Mouse (Mus musculus): ENCODE results near the gene Hsp90ab1. TPM values are rescaled to one million over a fixed set of nuclear protein-coding genes. Genes with fewer than 3 reads are reported as not detected.
A peak's percentile ranks its signal among the peaks of the same experiment; 100 is the strongest.

Hsp90ab1 gene
- polyA plus RNA-seq, 1 experiment from 2014 or later = 750 TPM

DNA sequence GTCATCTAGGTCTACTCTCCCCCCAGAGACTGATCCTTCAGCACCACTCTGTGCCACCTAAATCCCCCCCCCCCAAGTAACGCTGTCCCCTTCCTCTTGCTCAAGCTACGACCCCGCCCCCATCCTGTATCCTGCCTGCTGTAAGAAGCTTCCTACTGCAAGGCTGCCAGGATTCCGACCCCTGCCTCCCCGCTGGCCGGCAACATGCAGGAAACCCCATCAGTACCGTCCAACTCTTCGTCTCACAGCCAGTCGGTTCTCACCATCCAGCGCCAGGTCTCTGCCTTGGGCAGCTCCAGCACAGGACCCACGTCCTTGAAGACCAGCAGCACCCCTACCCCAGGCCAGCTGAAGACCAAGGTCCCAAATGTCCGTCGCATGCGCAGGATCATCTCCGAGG is 40.2 kb downstream of the Hsp90ab1 start:
- Histone ChIP-seq H3K9me3 (ENCODE audit: control insufficient read depth, low read length) (no peaks in the 10 kb centered on the region), H3K9ac (ENCODE audit: low read length) (no peak overlapping the region), H3K4me1 (replicated peaks; ENCODE audit: control insufficient read depth, insufficient read depth) (no peaks in the 10 kb centered on the region), H3K36me3 (ENCODE audit: control insufficient read depth, insufficient read depth, low read length) (no peaks in the 10 kb centered on the region), H3K27me3 (ENCODE audit: control insufficient read depth, insufficient read depth, low read length) (peaks cover 2% of the 10 kb centered on the region; the same call in 1 of the 2 replicates), H3K27ac (replicated peaks) (no peak overlapping the region), H3K4me2 (replicated peaks; ENCODE audit: low read depth) (no peak overlapping the region), H3K4me3 (ENCODE audit: low read depth, low read length) (no peak overlapping the region)
- DNase-seq (ENCODE audit: low spot score) (no peak), ATAC-seq (ENCODE audit: low FRiP score, low TSS enrichment) (no peak)
- TF ChIP-seq EP300 (optimal IDR thresholded peaks at IDR 0.05) (no peak), CTCF (IDR thresholded peaks at IDR 0.05; ENCODE audit: low read depth) (no peak)
- WGBS = 53% methylated on average over 15 of the region's 15 CpGs

DNA sequence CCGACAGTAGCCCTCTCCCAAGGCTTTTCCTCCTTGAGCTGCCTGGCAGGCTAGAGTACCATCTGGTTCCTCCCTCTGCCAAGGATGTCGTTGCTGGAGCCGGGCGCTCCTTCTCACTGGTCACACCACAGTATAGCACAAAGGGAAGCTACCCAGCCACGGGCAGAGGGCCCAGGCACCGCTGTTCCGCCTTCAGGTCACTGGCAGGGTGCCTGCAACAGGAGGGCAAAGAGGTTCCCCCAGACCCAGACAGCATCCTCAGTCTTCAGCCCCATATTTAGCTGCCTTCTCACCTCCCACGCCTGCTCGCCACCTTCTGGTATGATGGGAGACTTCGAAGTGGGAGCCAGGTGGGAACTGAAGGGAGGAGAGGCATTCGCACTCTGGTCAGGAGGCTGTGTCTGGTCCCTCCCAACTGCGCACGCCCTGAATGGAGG is 42.7 kb downstream of the Hsp90ab1 start:
- Histone ChIP-seq H3K27me3 (ENCODE audit: control insufficient read depth, insufficient read depth, low read length) (no peaks in the 10 kb centered on the region), H3K27ac (replicated peaks) (no peak overlapping the region), H3K4me2 (replicated peaks; ENCODE audit: low read depth) (no peak overlapping the region), H3K9ac (ENCODE audit: low read length) (no peak overlapping the region), H3K4me1 (replicated peaks; ENCODE audit: control insufficient read depth, insufficient read depth) (no peaks in the 10 kb centered on the region), H3K9me3 (ENCODE audit: control insufficient read depth, low read length) (no peaks in the 10 kb centered on the region), H3K4me3 (ENCODE audit: low read depth, low read length) (no peak overlapping the region), H3K36me3 (ENCODE audit: control insufficient read depth, insufficient read depth, low read length) (no peaks in the 10 kb centered on the region)
- TF ChIP-seq EP300 (optimal IDR thresholded peaks at IDR 0.05) = no peak
- peak; percentile 29 for TF ChIP-seq CTCF (IDR thresholded peaks at IDR 0.05; ENCODE audit: low read depth)
- ATAC-seq (ENCODE audit: low FRiP score, low TSS enrichment) (no peak), DNase-seq (ENCODE audit: low spot score) (no peak)
- WGBS = 43% methylated on average over 13 of the region's 13 CpGs

DNA sequence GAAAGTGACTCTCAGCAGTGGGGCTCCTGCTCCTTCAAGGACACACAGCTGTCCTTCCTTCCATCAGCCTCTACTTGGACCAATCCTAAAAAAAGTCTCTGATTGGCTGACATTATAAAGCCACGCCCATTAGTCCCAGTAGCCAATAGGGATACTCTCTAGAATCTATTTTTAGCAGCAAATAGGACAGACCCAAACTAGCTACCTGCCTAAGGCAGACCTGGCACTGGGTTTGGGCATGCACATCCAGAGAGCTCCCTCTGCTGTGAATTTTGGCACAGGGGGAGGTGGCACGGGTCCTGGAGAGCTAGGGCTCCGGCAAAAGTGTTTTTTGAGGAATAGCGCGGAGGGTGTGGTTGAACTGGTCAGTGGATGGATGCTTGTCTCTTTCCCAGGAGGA is 46.5 kb downstream of the Hsp90ab1 start:
- Histone ChIP-seq H3K4me3 (ENCODE audit: low read depth, low read length) (no peak overlapping the region), H3K4me2 (replicated peaks; ENCODE audit: low read depth) (no peak overlapping the region), H3K27me3 (ENCODE audit: control insufficient read depth, insufficient read depth, low read length) (no peaks in the 10 kb centered on the region), H3K9me3 (ENCODE audit: control insufficient read depth, low read length) (no peaks in the 10 kb centered on the region), H3K36me3 (ENCODE audit: control insufficient read depth, insufficient read depth, low read length) (no peaks in the 10 kb centered on the region), H3K4me1 (replicated peaks; ENCODE audit: control insufficient read depth, insufficient read depth) (no peaks in the 10 kb centered on the region), H3K27ac (replicated peaks) (no peak overlapping the region), H3K9ac (ENCODE audit: low read length) (no peak overlapping the region)
- WGBS = 22% methylated on average over 5 of the region's 5 CpGs
- TF ChIP-seq EP300 (optimal IDR thresholded peaks at IDR 0.05) (no peak), CTCF (IDR thresholded peaks at IDR 0.05; ENCODE audit: low read depth) (no peak)
- no peak for ATAC-seq (ENCODE audit: low FRiP score, low TSS enrichment)
- DNase-seq (ENCODE audit: low spot score) = no peak

DNA sequence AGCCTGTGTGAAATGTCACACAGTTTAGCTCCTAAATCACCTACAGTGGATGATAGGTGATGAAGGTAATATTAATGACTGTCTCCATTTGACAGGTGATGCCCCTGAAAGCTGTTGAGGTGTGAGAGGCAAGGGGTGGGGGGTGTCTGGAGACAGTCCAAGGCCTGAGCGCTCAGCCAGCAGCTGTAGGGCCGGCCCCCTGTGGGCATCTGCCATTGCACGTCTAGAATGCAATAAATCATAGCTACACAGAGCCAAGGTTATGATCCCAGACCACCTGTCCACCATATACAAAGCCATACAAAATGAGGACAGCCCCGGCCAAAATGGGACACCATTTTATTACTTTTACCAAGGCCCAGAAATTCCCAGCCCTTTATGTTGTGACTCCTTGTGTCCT is 48.1 kb downstream of the Hsp90ab1 start:
- no peaks in the 10 kb centered on the region for H3K9me3 ChIP-seq (ENCODE audit: control insufficient read depth, low read length)
- no peak overlapping the region for H3K27ac ChIP-seq (replicated peaks)
- H3K4me1 ChIP-seq (replicated peaks; ENCODE audit: control insufficient read depth, insufficient read depth) = no peaks in the 10 kb centered on the region
- WGBS = 64% methylated on average over 4 of the region's 4 CpGs
- no peak overlapping the region for H3K4me2 ChIP-seq (replicated peaks; ENCODE audit: low read depth)
- no peaks in the 10 kb centered on the region for H3K36me3 ChIP-seq (ENCODE audit: control insufficient read depth, insufficient read depth, low read length)
- no peaks in the 10 kb centered on the region for H3K27me3 ChIP-seq (ENCODE audit: control insufficient read depth, insufficient read depth, low read length)
- DNase-seq (ENCODE audit: low spot score) = no peak
- ATAC-seq (ENCODE audit: low FRiP score, low TSS enrichment) = no peak
- no peak overlapping the region for H3K9ac ChIP-seq (ENCODE audit: low read length)
- TF ChIP-seq CTCF (IDR thresholded peaks at IDR 0.05; ENCODE audit: low read depth) (no peak), EP300 (optimal IDR thresholded peaks at IDR 0.05) (no peak)
- no peak overlapping the region for H3K4me3 ChIP-seq (ENCODE audit: low read depth, low read length)

DNA sequence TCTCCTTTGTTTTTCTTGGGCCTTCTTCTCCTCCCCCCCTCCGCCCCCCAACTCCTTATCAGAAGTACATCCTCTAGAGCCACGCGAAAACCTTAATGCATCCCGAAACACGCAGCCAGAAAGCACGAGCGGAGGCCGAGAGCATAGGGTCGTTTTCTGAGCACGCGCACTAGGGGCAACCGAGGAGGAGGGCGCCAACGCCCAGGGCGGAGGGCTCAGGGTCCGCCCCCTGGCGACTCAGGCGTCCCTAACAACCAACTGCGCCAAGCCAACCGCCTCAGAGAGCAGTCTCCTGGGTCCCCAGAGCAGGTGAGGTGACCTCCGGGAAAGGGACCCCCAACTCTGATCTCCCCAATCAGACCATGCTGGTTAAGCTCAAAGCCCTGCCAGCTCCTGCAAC is 49.8 kb downstream of the Hsp90ab1 start, which contains the start of gene Tcte1:
Tcte1 (plus strand) TSS at position 172 of the 400 bp plus-strand sequence.
- H3K4me1 ChIP-seq (replicated peaks; ENCODE audit: control insufficient read depth, insufficient read depth) = no peaks in the 10 kb centered on the region
- 2% methylated on average over 21 of the region's 21 CpGs for whole genome bisulfite sequencing
- no peaks in the 10 kb centered on the region for H3K27me3 ChIP-seq (ENCODE audit: control insufficient read depth, insufficient read depth, low read length)
- TF ChIP-seq EP300 (optimal IDR thresholded peaks at IDR 0.05) (no peak), CTCF (IDR thresholded peaks at IDR 0.05; ENCODE audit: low read depth) (no peak)
- H3K27ac ChIP-seq (replicated peaks) = no peak within 1 kb of the TSS
- no peak within 1 kb of the TSS for H3K9ac ChIP-seq (ENCODE audit: low read length)
- H3K4me3 ChIP-seq (ENCODE audit: low read depth, low read length) = peak within 1 kb of the TSS; percentile 18; the same call in 1 of the 2 replicates
- H3K9me3 ChIP-seq (ENCODE audit: control insufficient read depth, low read length) = no peaks in the 10 kb centered on the region
- H3K36me3 ChIP-seq (ENCODE audit: control insufficient read depth, insufficient read depth, low read length) = no peaks in the 10 kb centered on the region
- no peak for ATAC-seq (ENCODE audit: low FRiP score, low TSS enrichment)
- peak; percentile 37 for DNase-seq (ENCODE audit: low spot score)
- H3K4me2 ChIP-seq (replicated peaks; ENCODE audit: low read depth) = peak within 1 kb of the TSS; percentile 44

DNA sequence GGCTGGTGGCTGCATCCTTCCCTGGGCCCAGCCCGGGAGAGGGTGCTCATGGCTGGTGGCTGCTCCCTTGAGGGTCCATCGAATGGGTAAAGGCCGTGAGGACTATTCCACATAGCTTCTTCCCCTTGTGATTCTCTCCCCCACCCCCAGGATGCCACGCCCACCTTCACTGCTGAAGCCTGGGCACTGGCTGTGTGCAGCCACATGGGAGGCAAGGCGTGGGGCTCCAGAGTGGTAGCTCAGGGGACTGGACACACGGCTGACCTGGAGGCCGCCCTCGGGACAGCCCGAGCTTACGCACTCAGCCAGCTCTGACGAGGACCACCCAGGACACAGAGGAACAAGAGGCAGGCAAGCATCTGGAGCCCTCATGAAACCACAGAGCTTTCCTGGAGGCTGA is 52.9 kb downstream of the Hsp90ab1 start:
- Histone ChIP-seq H3K4me3 (ENCODE audit: low read depth, low read length) (no peak overlapping the region), H3K9me3 (ENCODE audit: control insufficient read depth, low read length) (no peaks in the 10 kb centered on the region), H3K4me1 (replicated peaks; ENCODE audit: control insufficient read depth, insufficient read depth) (no peaks in the 10 kb centered on the region), H3K4me2 (replicated peaks; ENCODE audit: low read depth) (no peak overlapping the region), H3K27ac (replicated peaks) (no peak overlapping the region), H3K36me3 (ENCODE audit: control insufficient read depth, insufficient read depth, low read length) (no peaks in the 10 kb centered on the region), H3K27me3 (ENCODE audit: control insufficient read depth, insufficient read depth, low read length) (no peaks in the 10 kb centered on the region), H3K9ac (ENCODE audit: low read length) (no peak overlapping the region)
- 82% methylated on average over 11 of the region's 11 CpGs for WGBS
- no peak for ATAC-seq (ENCODE audit: low FRiP score, low TSS enrichment)
- no peak for TF ChIP-seq CTCF (IDR thresholded peaks at IDR 0.05; ENCODE audit: low read depth)
- no peak for TF ChIP-seq EP300 (optimal IDR thresholded peaks at IDR 0.05)
- DNase-seq (ENCODE audit: low spot score) = no peak
